Mouse (Mus musculus): ENCODE data around the gene Olfr452. TPM values are rescaled to one million over a fixed set of nuclear protein-coding genes. Genes with fewer than 3 reads are reported as not detected.

Gene Olfr452
- polyA plus RNA-seq (2017; shearing (Covaris generic)), result not detected

DNA sequence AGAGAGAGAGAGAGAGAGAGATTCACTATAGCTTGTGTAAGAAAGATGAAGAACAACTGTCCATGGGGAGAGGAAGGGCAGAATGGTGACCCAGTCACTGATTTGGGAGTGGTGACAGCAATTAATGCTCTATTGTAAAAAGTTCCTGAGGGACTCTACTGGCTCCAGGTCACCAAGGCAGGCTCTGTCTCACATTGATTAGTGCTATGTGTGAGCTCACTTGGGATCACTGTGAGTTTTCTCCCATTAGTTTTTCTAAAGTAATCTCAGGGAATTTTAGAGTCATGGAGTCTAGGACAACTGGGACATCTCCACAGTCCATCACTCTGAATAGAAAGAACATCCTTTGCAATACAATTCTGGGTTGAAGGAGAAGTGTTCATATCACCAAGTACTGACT lies at the start of gene Olfr452:
Olfr452 (plus strand) TSS at position 301 of the 400 bp plus-strand sequence.

DNA sequence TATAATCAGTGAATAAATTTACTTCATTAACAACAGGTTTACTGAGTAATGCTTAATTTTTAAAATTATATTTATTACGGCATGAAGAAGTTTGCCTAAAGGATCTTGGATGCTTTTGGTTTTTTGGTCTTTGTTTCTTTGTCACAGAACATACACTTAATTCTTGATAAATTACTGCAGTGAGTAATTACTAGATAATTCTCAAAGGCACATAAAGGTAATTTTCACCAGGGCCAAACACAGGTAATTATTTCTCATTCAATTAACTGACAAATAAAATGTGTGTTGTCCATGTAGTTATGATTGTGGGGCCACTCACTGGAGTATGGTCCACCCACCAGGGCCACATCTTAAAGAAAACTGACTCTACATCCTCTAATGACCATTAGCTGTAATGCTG lies 45.8 kb upstream of the Olfr452 start, which contains the start of gene Olfr453:
Olfr453 (plus strand) TSS at position 301 of the 400 bp plus-strand sequence.

DNA sequence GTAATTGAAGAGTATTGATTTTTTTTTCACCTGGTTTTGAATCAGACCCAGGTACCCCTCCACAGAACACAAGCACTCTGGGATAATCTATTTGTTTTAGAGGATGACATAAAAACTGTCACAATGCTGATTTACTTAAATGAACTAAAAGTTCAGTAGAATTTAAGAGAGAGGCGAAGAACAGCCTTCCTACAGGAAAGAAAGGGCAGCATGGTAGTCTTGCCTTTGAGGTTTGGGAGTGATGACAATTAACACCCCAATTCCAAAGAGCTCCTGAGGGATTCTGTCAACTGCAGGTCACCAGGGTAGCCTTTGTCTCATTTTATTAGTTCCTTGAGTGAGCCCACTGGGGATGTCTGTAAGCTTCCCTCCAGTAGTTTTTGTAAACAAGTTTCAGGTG lies 28.8 kb upstream of the Olfr452 start, which contains the start of gene Olfr38:
Olfr38 (plus strand) TSS at position 301 of the 400 bp plus-strand sequence.

DNA sequence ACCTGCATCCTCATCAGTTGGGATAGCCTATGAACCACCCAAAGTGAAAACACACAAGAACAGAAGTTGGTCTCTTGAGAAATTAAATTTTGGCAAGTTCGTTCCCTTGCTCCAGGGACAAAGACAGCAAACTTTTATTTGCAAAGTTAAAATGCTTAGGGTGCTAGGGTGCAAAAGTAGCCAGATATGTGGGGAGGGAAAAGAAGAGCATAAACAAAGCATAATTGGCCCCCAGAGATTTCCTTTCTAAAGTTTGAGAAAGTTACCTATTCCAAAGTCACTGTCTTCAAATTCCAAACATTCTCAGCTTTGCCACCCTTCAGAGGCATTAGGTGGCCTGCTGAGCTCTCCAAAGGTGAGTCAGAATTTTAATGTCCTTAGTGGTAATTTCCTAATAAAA lies 26.7 kb downstream of the Olfr452 start, which contains the start of gene Olfr450:
Olfr450 (plus strand) TSS at position 301 of the 400 bp plus-strand sequence.

DNA sequence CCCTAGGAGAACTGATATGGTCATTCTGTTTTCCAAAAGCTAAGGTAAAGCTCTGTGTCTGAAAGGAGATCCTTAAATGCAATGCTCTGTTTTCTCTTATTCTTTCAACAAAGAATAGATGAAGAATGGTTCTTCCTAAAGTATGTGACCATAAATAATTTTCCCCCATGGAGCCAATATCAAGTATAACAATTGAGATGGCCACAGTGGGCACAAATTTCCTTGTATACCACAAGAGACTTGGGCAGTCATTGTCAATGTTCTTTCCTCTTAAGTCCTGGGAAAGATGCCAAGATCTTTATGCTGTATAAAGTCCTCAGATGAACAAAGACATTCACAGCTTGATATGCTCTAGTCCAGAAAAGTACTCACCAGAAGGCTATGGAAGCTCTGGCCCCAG lies 49.2 kb downstream of the Olfr452 start, which contains the start of gene Olfr449:
Olfr449 (plus strand) TSS at position 301 of the 400 bp plus-strand sequence.

Other genes with a start within 250 kb of the Olfr452 start
- gene Olfr455, start 237.5 kb upstream of the Olfr452 start, polyA plus RNA-seq (2017; shearing (Covaris generic)), result not detected
- gene Tcaf3, start 187.4 kb upstream of the Olfr452 start, polyA plus RNA-seq (2017; shearing (Covaris generic)), result not detected
- gene Tcaf2, start 139.8 kb upstream of the Olfr452 start, polyA plus RNA-seq (2017; shearing (Covaris generic)), result not detected
- not detected for gene Tcaf1, start 75.0 kb upstream of the Olfr452 start, polyA plus RNA-seq (2017; shearing (Covaris generic))
- gene Olfr453, start 45.7 kb upstream of the Olfr452 start, polyA plus RNA-seq (2017; shearing (Covaris generic)), result not detected
- not detected for gene Olfr38, start 28.7 kb upstream of the Olfr452 start, polyA plus RNA-seq (2017; shearing (Covaris generic))
- not detected for gene Olfr450, start 26.8 kb downstream of the Olfr452 start, polyA plus RNA-seq (2017; shearing (Covaris generic))
- gene Olfr449, start 49.3 kb downstream of the Olfr452 start, polyA plus RNA-seq (2017; shearing (Covaris generic)), result not detected
- gene Olfr448, start 105.3 kb downstream of the Olfr452 start, polyA plus RNA-seq (2017; shearing (Covaris generic)), result not detected
- gene Olfr447, start 123.8 kb downstream of the Olfr452 start, polyA plus RNA-seq (2017; shearing (Covaris generic)), result not detected
- 0.17 TPM for gene Olfr446, start 136.3 kb downstream of the Olfr452 start, polyA plus RNA-seq (2017; shearing (Covaris generic))
- not detected for gene Olfr444, start 164.0 kb downstream of the Olfr452 start, polyA plus RNA-seq (2017; shearing (Covaris generic))

All from effector memory CD4-positive, alpha-beta T cell, adult 7 months (primary cell).